In genomic region chr17:27610679-27611518, GRCm38 (mm10) we compare ENCODE assay signal across 12 mouse cellular contexts. TPM values are rescaled to one million over a fixed set of nuclear protein-coding genes. Genes with fewer than 3 reads are reported as not detected.
DNase-seq lines count a peak whose midpoint lies in the region; ATAC-seq lines count a peak whose summit lies in the region.
"Had no signal": no experiment of that assay in that cellular context is flagged by ENCODE, and none has a peak within 500 bp of the region (broad histone marks: within the 10 kb centered on the region; RNA-seq: fewer than 3 reads in every experiment).

No protein-coding gene starts in this region.

- intact Hi-C loops in heart, postnatal 10 days (cut with DNase I) = no loop called here
- intact Hi-C loops in left cerebral cortex, postnatal 25 days (cut with DNase I) = loop anchor here (2.0 kb wide), 1 partner anchor 28 kb away; no protein-coding TSS in a partner anchor

- no peak for ATAC-seq in heart, embryonic 11.5 days (replicated peaks; ENCODE audit: insufficient number of reproducible peaks, low FRiP score, low TSS enrichment)
- ATAC-seq in neural tube, embryonic 13.5 days (ENCODE audit: low read depth) = no peak
- ATAC-seq: inflammation-experienced regulatory T-cells, adult 6 months had no signal

- 61% methylated on average over 10 of the region's 10 CpGs for WGBS in heart, embryonic 11.5 days (ENCODE audit: insufficient replicate concordance)
- 76% methylated on average over 10 of the region's 10 CpGs for WGBS in neural tube, embryonic 13.5 days

- H3K27ac ChIP-seq in heart, embryonic 11.5 days (ENCODE audit: low read depth, low read length) = peak overlapping the region; percentile 16; the same call in 1 of the 2 replicates
- H3K27ac ChIP-seq in neural tube, embryonic 13.5 days (replicated peaks) = peak overlapping the region; percentile 46; the same call in 1 of the 2 replicates

- no peaks in the 10 kb centered on the region for H3K36me3 ChIP-seq in heart, embryonic 11.5 days (ENCODE audit: control insufficient read depth, insufficient read depth, low read length)
- H3K36me3 ChIP-seq in neural tube, embryonic 13.5 days = peaks cover 13% of the 10 kb centered on the region; the same call in 1 of the 2 replicates

- H3K9ac ChIP-seq in heart, embryonic 11.5 days (ENCODE audit: low read depth, low read length) = no peak overlapping the region
- no peak overlapping the region for H3K9ac ChIP-seq in neural tube, embryonic 13.5 days

- DNase-seq in heart, postnatal 10 days = no peak
- no peak for DNase-seq in neural tube, embryonic 10.5 days (ENCODE audit: extremely low spot score, low spot score)
- DNase-seq in left cerebral cortex, postnatal 25 days (ENCODE audit: low spot score in 2 of 2) = peak; percentile 77 to 96
- no peak for DNase-seq in thymus, postnatal 0 days (ENCODE audit: low spot score)
- DNase-seq in embryo, embryonic 9.5 days (ENCODE audit: extremely low spot score) = no peak
- DNase-seq in urinary bladder, postnatal 4 days (ENCODE audit: low spot score in 2 of 2) = no peak
- DNase-seq: adrenal gland, postnatal 25 days had no signal

- H3K4me2 ChIP-seq in heart, embryonic 11.5 days = no peak overlapping the region
- H3K4me2 ChIP-seq in neural tube, embryonic 13.5 days = no peak overlapping the region

- no peaks in the 10 kb centered on the region for H3K27me3 ChIP-seq in heart, embryonic 11.5 days (ENCODE audit: control insufficient read depth, insufficient read depth, low read length)
- H3K27me3 ChIP-seq in neural tube, embryonic 13.5 days = no peaks in the 10 kb centered on the region

- peaks cover 57% of the 10 kb centered on the region for H3K4me1 ChIP-seq in heart, embryonic 11.5 days (ENCODE audit: control insufficient read depth, insufficient read depth, low read length)
- H3K4me1 ChIP-seq in neural tube, embryonic 13.5 days (replicated peaks) = peaks cover 70% of the 10 kb centered on the region

- H3K4me3 ChIP-seq in heart, embryonic 11.5 days (ENCODE audit: low read depth, low read length) = no peak overlapping the region
- no peak overlapping the region for H3K4me3 ChIP-seq in neural tube, embryonic 13.5 days

- H3K9me3 ChIP-seq in heart, embryonic 11.5 days (replicated peaks; ENCODE audit: control insufficient read depth, low read length) = no peaks in the 10 kb centered on the region
- H3K9me3 ChIP-seq in neural tube, embryonic 13.5 days = no peaks in the 10 kb centered on the region

RNA-seq across cellular contexts. Expression of gene Nudt3, which starts 12.4 kb away (rescaled TPM):
- polyA plus RNA-seq in heart, embryonic 11.5 days (2014; fragmentation: Nextera tagmentation; extraction: Ambion mirVana) = 38.8 and 47.4 TPM in 2 replicates
- total RNA-seq in heart, postnatal 10 days (2021) = 100 to 1,000 TPM; 380 to 410 TPM
- polyA plus RNA-seq in neural tube, embryonic 13.5 days (2015; fragmentation: Nextera tagmentation; extraction: Ambion mirVana) = 238 and 300 TPM in 2 replicates
- 100 to 1,000 TPM; 573 to 611 TPM for total RNA-seq in left cerebral cortex, postnatal 25 days (2021)
- polyA plus RNA-seq in thymus, postnatal 0 days (2015; fragmentation: Nextera tagmentation; extraction: Ambion mirVana) = 80.5 and 87.8 TPM in 2 replicates

RNA-seq across cellular contexts. Expression of gene RPS10-NUDT3, which starts 24.1 kb away (rescaled TPM):
- polyA plus RNA-seq in heart, embryonic 11.5 days (2014; fragmentation: Nextera tagmentation; extraction: Ambion mirVana) = not detected in 2 replicates
- total RNA-seq in heart, postnatal 10 days (2021) = 1 to 10 TPM in 1 of 2 experiments, not detected in 1; 1.0 TPM
- polyA plus RNA-seq in neural tube, embryonic 13.5 days (2015; fragmentation: Nextera tagmentation; extraction: Ambion mirVana) = not detected in 2 replicates
- total RNA-seq in left cerebral cortex, postnatal 25 days (2021) = 1 to 10 TPM in 1 of 2 experiments, not detected in 1; 2.1 TPM
- polyA plus RNA-seq in thymus, postnatal 0 days (2015; fragmentation: Nextera tagmentation; extraction: Ambion mirVana) = not detected in 2 replicates
- total RNA-seq: adrenal gland, postnatal 25 days had no signal
- polyA plus RNA-seq: embryonic facial prominence, embryonic 11.5 days; inflammation-experienced regulatory T-cells, adult 6 months; liver, embryonic 16.5 days had no signal

RNA-seq across cellular contexts. Expression of gene Rps10, which starts 25.6 kb away (rescaled TPM):
- polyA plus RNA-seq in heart, embryonic 11.5 days (2014; fragmentation: Nextera tagmentation; extraction: Ambion mirVana) = 659 and 724 TPM in 2 replicates
- 100 to 1,000 TPM; 713 to 733 TPM for total RNA-seq in heart, postnatal 10 days (2021)
- polyA plus RNA-seq in neural tube, embryonic 13.5 days (2015; fragmentation: Nextera tagmentation; extraction: Ambion mirVana) = 578 and 594 TPM in 2 replicates
- 100 to 1,000 TPM; 430 to 432 TPM for total RNA-seq in left cerebral cortex, postnatal 25 days (2021)
- polyA plus RNA-seq in thymus, postnatal 0 days (2015; fragmentation: Nextera tagmentation; extraction: Ambion mirVana) = 1,579 and 1,606 TPM in 2 replicates

RNA-seq across cellular contexts. Expression of gene Pacsin1, which starts 44.4 kb away (rescaled TPM):
- 2.5 and 2.9 TPM in 2 replicates for polyA plus RNA-seq in heart, embryonic 11.5 days (2014; fragmentation: Nextera tagmentation; extraction: Ambion mirVana)
- under 1 TPM; 0.05 to 0.20 TPM for total RNA-seq in heart, postnatal 10 days (2021)
- polyA plus RNA-seq in neural tube, embryonic 13.5 days (2015; fragmentation: Nextera tagmentation; extraction: Ambion mirVana) = 29.6 and 32.1 TPM in 2 replicates
- 100 to 1,000 TPM; 428 to 433 TPM for total RNA-seq in left cerebral cortex, postnatal 25 days (2021)
- polyA plus RNA-seq in thymus, postnatal 0 days (2015; fragmentation: Nextera tagmentation; extraction: Ambion mirVana) = 19.8 and 20.1 TPM in 2 replicates

RNA-seq across cellular contexts. Expression of gene AI413582, which starts 45.3 kb away (rescaled TPM):
- polyA plus RNA-seq in heart, embryonic 11.5 days (2014; fragmentation: Nextera tagmentation; extraction: Ambion mirVana) = 18.1 and 18.3 TPM in 2 replicates
- 10 to 100 TPM; 10.2 to 11.2 TPM for total RNA-seq in heart, postnatal 10 days (2021)
- 41.3 and 46.0 TPM in 2 replicates for polyA plus RNA-seq in neural tube, embryonic 13.5 days (2015; fragmentation: Nextera tagmentation; extraction: Ambion mirVana)
- 10 to 100 TPM; 92.9 to 97.4 TPM for total RNA-seq in left cerebral cortex, postnatal 25 days (2021)
- polyA plus RNA-seq in thymus, postnatal 0 days (2015; fragmentation: Nextera tagmentation; extraction: Ambion mirVana) = 109 and 111 TPM in 2 replicates

Comparison
In these comparisons a context has a peak if more than half of its experiments do, and no peak if none do; other contexts are left out.
1. DNase-seq: peak in left cerebral cortex, postnatal 25 days (2 of 2); none in heart, postnatal 10 days (0 of 2), neural tube, embryonic 10.5 days (single experiment), thymus, postnatal 0 days (single experiment), embryo, embryonic 9.5 days (single experiment) and urinary bladder, postnatal 4 days (0 of 2).